Mouse (Mus musculus): ENCODE data around the gene Zfp978. TPM values are rescaled to one million over a fixed set of nuclear protein-coding genes. Genes with fewer than 3 reads are reported as not detected.
"Not testable (repeated sequence)": the region's sequence is repeated elsewhere in the genome, so short reads cannot be mapped to it uniquely, and the experiment has no call there.

Zfp978 gene
- polyA plus RNA-seq, 1 experiment: not detected

GRCm38 (mm10) chr4:147406735-147407462 lies 45.8 kb downstream of the Zfp978 start:
- DNase-seq (ENCODE audit: low read depth): no peak

- no peak for DNase-seq (ENCODE audit: low read depth)
Measured at GRCm38 (mm10) chr4:147407463-147407822, 46.3 kb downstream of the Zfp978 start.

GRCm38 (mm10) chr4:147416365-147416764 lies 55.3 kb downstream of the Zfp978 start:
- not testable (repeated sequence) for DNase-seq (ENCODE audit: low read depth)

- no peak for DNase-seq (ENCODE audit: low read depth)
Measured at GRCm38 (mm10) chr4:147417157-147417778, 56.2 kb downstream of the Zfp978 start.

GRCm38 (mm10) chr4:147417921-147418320 lies 56.8 kb downstream of the Zfp978 start:
- no peak for DNase-seq (ENCODE audit: low read depth)

- not testable (repeated sequence) for DNase-seq (ENCODE audit: low read depth)
Measured at GRCm38 (mm10) chr4:147418333-147418732, 57.2 kb downstream of the Zfp978 start.

- DNase-seq (ENCODE audit: low read depth): not testable (repeated sequence)
Measured at GRCm38 (mm10) chr4:147419190-147419589, 58.1 kb downstream of the Zfp978 start.

GRCm38 (mm10) chr4:147419756-147420590 lies 58.9 kb downstream of the Zfp978 start:
- DNase-seq (ENCODE audit: low read depth): not testable (repeated sequence)

GRCm38 (mm10) chr4:147420794-147421193 lies 59.7 kb downstream of the Zfp978 start:
- no peak for DNase-seq (ENCODE audit: low read depth)

GRCm38 (mm10) chr4:147421316-147421715 lies 60.2 kb downstream of the Zfp978 start:
- not testable (repeated sequence) for DNase-seq (ENCODE audit: low read depth)

- DNase-seq (ENCODE audit: low read depth): no peak
Measured at GRCm38 (mm10) chr4:147423140-147423539, 62.0 kb downstream of the Zfp978 start.

- no peak for DNase-seq (ENCODE audit: low read depth)
Measured at GRCm38 (mm10) chr4:147423641-147424298, 62.7 kb downstream of the Zfp978 start.

- DNase-seq (ENCODE audit: low read depth): not testable (repeated sequence)
Measured at GRCm38 (mm10) chr4:147424404-147424803, 63.3 kb downstream of the Zfp978 start.

GRCm38 (mm10) chr4:147425615-147426347 lies 64.7 kb downstream of the Zfp978 start:
- not testable (repeated sequence) for DNase-seq (ENCODE audit: low read depth)

GRCm38 (mm10) chr4:147430651-147431050 lies 69.5 kb downstream of the Zfp978 start:
- DNase-seq (ENCODE audit: low read depth): no peak

GRCm38 (mm10) chr4:147431696-147432442 lies 70.8 kb downstream of the Zfp978 start:
- DNase-seq (ENCODE audit: low read depth): not testable (repeated sequence)

- no peak for DNase-seq (ENCODE audit: low read depth)
Measured at GRCm38 (mm10) chr4:147432443-147432790, 71.3 kb downstream of the Zfp978 start.

- no peak for DNase-seq (ENCODE audit: low read depth)
Measured at GRCm38 (mm10) chr4:147433017-147433416, 71.9 kb downstream of the Zfp978 start.

GRCm38 (mm10) chr4:147433874-147434273 lies 72.8 kb downstream of the Zfp978 start:
- no peak for DNase-seq (ENCODE audit: low read depth)

Measured in gonadal fat pad, adult 2 months (tissue).